25 mouse cellular contexts compared by ENCODE assay signal in the genomic region with DNA sequence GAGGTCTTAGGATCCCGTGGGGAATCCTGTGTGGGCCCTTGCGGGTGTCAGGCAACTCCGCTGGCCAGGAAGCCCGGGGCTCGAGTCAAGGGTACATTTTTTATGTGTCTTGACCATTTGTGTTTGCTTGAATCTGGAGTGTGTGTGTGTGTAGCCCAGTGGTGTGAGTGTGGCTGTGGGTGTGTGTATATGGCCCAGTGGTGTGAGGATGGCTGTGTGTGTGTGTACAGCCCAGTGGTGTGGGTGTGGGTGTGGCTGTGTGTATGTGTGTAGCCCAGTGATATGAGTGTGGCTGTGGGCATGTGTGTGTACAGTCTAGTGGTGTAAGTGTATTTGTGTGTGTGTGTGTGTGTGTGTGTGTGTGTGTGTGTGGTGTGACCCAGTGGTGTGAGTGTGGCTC.
"Had no signal": no experiment of that assay in that cellular context is flagged by ENCODE, and none has a peak within 500 bp of the region (broad histone marks: within the 10 kb centered on the region; RNA-seq: fewer than 3 reads in every experiment).

No protein-coding gene starts in this region.

- H3K9me3 ChIP-seq: heart, embryonic 13.5 days; heart, embryonic 15.5 days; hindbrain, embryonic 13.5 days; limb, embryonic 12.5 days; liver, embryonic 13.5 days; liver, embryonic 15.5 days had no signal

- DNase-seq: forebrain, postnatal 0 days; gastrocnemius, postnatal 14 days; gastrocnemius, postnatal 36 days; heart, adult 2 months; heart, postnatal 14 days; heart, postnatal 36 days; kidney, adult 11 months; kidney, adult 2 months; kidney, adult 9 months; kidney, postnatal 14 days; kidney, postnatal 36 days; layer of hippocampus, adult 9-11 months; layer of hippocampus, postnatal 36 days; left cerebral cortex, postnatal 4 days; liver; liver, embryonic 13.5 days had no signal

- H3K4me1 ChIP-seq: heart, embryonic 13.5 days; heart, embryonic 15.5 days; hindbrain, embryonic 13.5 days; hindbrain, embryonic 15.5 days; limb, embryonic 12.5 days; liver, embryonic 13.5 days; liver, embryonic 15.5 days had no signal

- ATAC-seq: forebrain, postnatal 0 days; hindbrain, postnatal 0 days; intestine, embryonic 16.5 days had no signal

- H3K4me2 ChIP-seq: heart, embryonic 13.5 days; heart, embryonic 15.5 days; hindbrain, embryonic 13.5 days; hindbrain, embryonic 15.5 days; limb, embryonic 12.5 days; liver, embryonic 13.5 days; liver, embryonic 15.5 days had no signal

- H3K36me3 ChIP-seq: heart, embryonic 13.5 days; heart, embryonic 15.5 days; hindbrain, embryonic 13.5 days; hindbrain, embryonic 15.5 days; limb, embryonic 12.5 days; liver, embryonic 13.5 days; liver, embryonic 15.5 days had no signal

- H3K4me3 ChIP-seq: heart, adult 2 months; heart, embryonic 13.5 days; heart, embryonic 15.5 days; hindbrain, embryonic 13.5 days; hindbrain, embryonic 15.5 days; limb, embryonic 12.5 days; liver, embryonic 13.5 days; liver, embryonic 15.5 days had no signal

- H3K9ac ChIP-seq: forebrain, postnatal 0 days; heart, embryonic 13.5 days; heart, embryonic 15.5 days; hindbrain, embryonic 13.5 days; hindbrain, embryonic 15.5 days; limb, embryonic 12.5 days; liver, embryonic 13.5 days; liver, embryonic 15.5 days had no signal

- H3K27ac ChIP-seq: heart, adult 2 months; heart, embryonic 13.5 days; heart, embryonic 15.5 days; hindbrain, embryonic 13.5 days; hindbrain, embryonic 15.5 days; hindbrain, postnatal 0 days; kidney, postnatal 0 days; limb, embryonic 12.5 days; liver, embryonic 13.5 days; liver, embryonic 15.5 days had no signal

- H3K27me3 ChIP-seq: heart, embryonic 13.5 days; heart, embryonic 15.5 days; hindbrain, embryonic 13.5 days; hindbrain, embryonic 15.5 days; limb, embryonic 12.5 days; liver, embryonic 13.5 days; liver, embryonic 15.5 days had no signal
